Mouse (Mus musculus): ENCODE results near the gene Lhx6. TPM values are rescaled to one million over a fixed set of nuclear protein-coding genes. Genes with fewer than 3 reads are reported as not detected.

Lhx6 gene
- polyA plus RNA-seq, 1 experiment from 2014 or later: 1.2 TPM

DNA sequence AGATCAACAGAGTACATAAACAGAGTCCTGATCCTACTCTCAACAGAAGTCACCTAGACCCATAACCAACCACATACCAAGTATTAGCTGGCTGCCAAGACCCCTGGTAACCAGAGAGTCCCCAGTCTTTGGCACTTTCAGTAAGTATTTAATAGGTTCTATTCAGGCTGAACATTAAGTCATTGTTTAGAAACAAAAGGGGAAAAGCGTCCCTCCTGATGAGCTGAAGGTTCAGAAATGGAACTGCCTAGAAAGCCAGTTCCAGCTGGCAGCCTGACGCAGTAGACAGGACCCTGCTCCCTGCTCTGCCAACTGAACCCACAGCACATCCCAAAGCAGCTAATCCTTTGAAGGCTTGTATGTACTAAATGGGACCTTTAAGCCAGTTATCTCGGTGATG lies 16.0 kb downstream of the Lhx6 start:
- WGBS: 37% methylated on average over 3 of the region's 3 CpGs

GRCm38 (mm10) chr2:36085041-36085440 lies 20.2 kb downstream of the Lhx6 start:
- Histone ChIP-seq H3K4me2 (replicated peaks) (no peak overlapping the region), H3K27me3 (replicated peaks) (peaks cover 38% of the 10 kb centered on the region), H3K27ac (no peak overlapping the region), H3K4me3 (no peak overlapping the region), H3K36me3 (no peaks in the 10 kb centered on the region), H3K9me3 (no peaks in the 10 kb centered on the region), H3K9ac (no peak overlapping the region), H3K4me1 (no peaks in the 10 kb centered on the region)
- ATAC-seq (ENCODE audit: low FRiP score, low read depth): no peak
- 83% methylated on average over 1 of the region's 1 CpGs for WGBS

More for the DNA sequence above, 16.0 kb downstream of the Lhx6 start:
- Histone ChIP-seq H3K9me3 (no peaks in the 10 kb centered on the region), H3K4me3 (no peak overlapping the region), H3K4me2 (replicated peaks) (no peak overlapping the region), H3K36me3 (no peaks in the 10 kb centered on the region), H3K27me3 (replicated peaks) (peaks cover 80% of the 10 kb centered on the region), H3K9ac (no peak overlapping the region), H3K4me1 (peaks cover 12% of the 10 kb centered on the region), H3K27ac (no peak overlapping the region)
- ATAC-seq (ENCODE audit: low FRiP score, low read depth): no peak

DNA sequence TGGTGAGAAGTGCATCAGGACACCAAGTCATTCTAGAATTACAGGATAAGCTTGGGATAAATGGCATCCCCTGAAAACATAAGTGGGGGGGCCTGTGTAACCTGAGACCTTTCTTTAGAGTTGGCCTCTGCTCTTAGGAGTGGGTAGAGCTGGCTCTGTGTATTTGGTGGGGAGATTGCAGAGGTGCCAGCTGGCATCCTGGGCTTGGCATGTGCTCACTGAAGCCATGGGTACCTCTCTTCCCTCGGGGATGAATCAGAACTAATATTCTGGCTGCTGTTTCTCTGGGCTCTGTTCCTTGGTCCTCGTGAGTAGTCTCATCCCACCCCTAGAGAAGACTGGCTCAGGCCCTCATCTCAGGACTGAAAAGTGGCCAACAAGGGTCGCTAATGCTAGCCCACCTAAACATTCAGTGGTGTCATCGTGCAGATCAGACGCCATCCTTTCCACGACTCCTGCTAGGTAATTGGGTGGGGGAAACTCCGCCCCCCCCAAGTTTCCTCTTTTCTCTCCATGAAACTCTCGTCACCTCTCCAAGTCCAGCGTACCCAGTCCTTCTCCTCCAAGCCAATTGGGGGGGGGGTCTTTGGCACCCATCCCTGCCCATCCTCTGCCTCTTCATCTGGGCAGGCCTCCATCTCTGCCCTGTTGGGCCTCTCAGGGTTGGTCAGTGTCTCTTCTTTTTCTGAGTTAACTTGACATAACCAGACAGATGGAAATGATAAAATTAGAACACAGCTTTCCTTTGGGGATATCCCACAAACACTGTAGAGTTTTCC lies 22.2 kb downstream of the Lhx6 start:
- H3K9me3 ChIP-seq: no peaks in the 10 kb centered on the region
- no peak overlapping the region for H3K4me2 ChIP-seq (replicated peaks)
- H3K27me3 ChIP-seq (replicated peaks): peaks cover 18% of the 10 kb centered on the region
- H3K4me3 ChIP-seq: no peak overlapping the region
- H3K27ac ChIP-seq: no peak overlapping the region
- H3K36me3 ChIP-seq: no peaks in the 10 kb centered on the region
- H3K4me1 ChIP-seq: no peaks in the 10 kb centered on the region
- ATAC-seq (ENCODE audit: low FRiP score, low read depth): no peak
- whole genome bisulfite sequencing: 77% methylated on average over 9 of the region's 9 CpGs
- H3K9ac ChIP-seq: no peak overlapping the region

DNA sequence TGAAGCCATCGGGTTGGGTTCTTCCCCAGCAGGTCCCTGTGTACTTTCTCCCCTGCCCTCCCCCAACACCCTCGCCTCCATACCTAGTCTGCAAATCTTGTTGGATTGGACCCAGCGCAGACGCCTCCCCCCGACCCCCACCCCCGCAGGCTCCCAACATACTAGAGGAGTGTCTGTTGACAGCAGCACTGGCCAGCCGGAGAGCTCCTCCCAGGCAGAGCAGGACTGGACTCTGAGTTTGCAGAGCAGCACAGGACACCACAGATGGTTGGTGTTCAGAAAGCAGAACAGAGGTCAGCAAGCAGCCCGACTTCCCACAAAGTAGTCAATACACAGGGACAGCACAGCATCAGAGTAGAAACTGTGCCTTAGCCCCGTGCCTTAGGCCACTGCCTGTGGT lies 23.8 kb downstream of the Lhx6 start:
- peaks cover 10% of the 10 kb centered on the region for H3K4me1 ChIP-seq
- no peak for ATAC-seq (ENCODE audit: low FRiP score, low read depth)
- H3K36me3 ChIP-seq: no peaks in the 10 kb centered on the region
- H3K4me2 ChIP-seq (replicated peaks): no peak overlapping the region
- no peaks in the 10 kb centered on the region for H3K9me3 ChIP-seq
- no peak overlapping the region for H3K9ac ChIP-seq
- H3K27ac ChIP-seq: no peak overlapping the region
- H3K4me3 ChIP-seq: no peak overlapping the region
- WGBS: 37% methylated on average over 9 of the region's 9 CpGs
- H3K27me3 ChIP-seq (replicated peaks): peaks cover 7% of the 10 kb centered on the region

DNA sequence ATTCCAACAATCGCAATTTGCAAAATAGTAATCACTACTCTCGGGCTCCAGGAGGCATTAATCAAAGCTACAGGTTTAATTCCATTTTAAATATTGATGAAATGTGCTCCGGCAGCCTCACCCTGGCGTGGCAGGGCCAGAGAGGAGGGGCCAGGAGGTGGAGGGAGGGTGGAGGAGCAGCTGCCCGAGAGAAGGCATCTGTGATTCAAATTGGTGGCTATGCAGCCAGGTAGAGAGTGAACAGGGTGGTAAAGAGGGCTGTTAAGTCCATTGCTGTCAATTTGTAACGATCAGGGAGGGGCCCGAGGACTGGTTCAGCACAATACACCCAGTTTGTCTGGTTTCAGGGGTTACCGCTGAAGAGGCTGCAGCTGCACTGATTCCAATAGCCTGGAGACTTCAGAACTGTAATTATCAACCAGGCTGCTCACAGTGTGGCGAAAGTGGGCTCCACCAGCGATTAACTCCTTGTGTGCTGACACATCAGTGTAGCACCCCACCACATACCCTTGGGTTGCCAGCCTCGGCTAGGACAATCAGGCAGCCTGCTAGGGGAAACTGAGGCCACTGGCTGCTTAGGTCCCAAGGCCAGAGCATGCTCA lies 27.9 kb downstream of the Lhx6 start:
- no peaks in the 10 kb centered on the region for H3K9me3 ChIP-seq
- peak; percentile 57; the same call in 1 of the 2 replicates for ATAC-seq (ENCODE audit: low FRiP score, low read depth)
- 8% methylated on average over 11 of the region's 11 CpGs for WGBS
- H3K27me3 ChIP-seq (replicated peaks): peaks cover 3% of the 10 kb centered on the region; the same call in 1 of the 2 replicates
- 0 out of 2 replicates have a peak overlapping the region, but pooled peaks have one; percentile 1 for H3K4me3 ChIP-seq
- peak overlapping the region; percentile 40 for H3K4me2 ChIP-seq (replicated peaks)
- H3K9ac ChIP-seq: no peak overlapping the region; the same call in 1 of the 2 replicates
- no peaks in the 10 kb centered on the region for H3K36me3 ChIP-seq
- H3K27ac ChIP-seq: no peak overlapping the region
- peaks cover 10% of the 10 kb centered on the region for H3K4me1 ChIP-seq

DNA sequence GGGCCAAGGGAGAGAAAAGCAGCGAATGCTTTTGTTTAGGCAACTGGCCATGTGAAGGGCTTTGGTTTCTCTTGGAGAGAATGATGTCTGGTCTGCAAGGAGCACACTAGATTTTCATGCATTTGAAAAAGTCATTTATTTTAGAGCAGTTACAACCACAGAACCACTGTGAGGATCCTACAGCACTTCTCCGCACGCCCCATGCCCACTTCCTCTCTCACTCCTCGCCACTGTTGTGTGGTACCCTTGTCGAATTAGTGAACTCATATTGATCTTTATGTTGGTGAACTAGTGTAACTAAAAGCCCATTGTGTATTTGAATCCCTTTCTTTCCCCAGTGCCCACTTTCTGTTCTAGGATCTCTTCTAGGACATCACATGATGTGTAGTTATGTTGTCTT lies 30.0 kb downstream of the Lhx6 start:
- H3K27me3 ChIP-seq (replicated peaks): peaks cover 3% of the 10 kb centered on the region; the same call in 1 of the 2 replicates
- no peak for ATAC-seq (ENCODE audit: low FRiP score, low read depth)
- H3K4me1 ChIP-seq: peaks cover 10% of the 10 kb centered on the region
- no peaks in the 10 kb centered on the region for H3K9me3 ChIP-seq
- no peak overlapping the region for H3K9ac ChIP-seq
- no peaks in the 10 kb centered on the region for H3K36me3 ChIP-seq
- H3K27ac ChIP-seq: no peak overlapping the region
- no peak overlapping the region for H3K4me3 ChIP-seq
- no peak overlapping the region for H3K4me2 ChIP-seq (replicated peaks)
- WGBS: 88% methylated on average over 5 of the region's 5 CpGs

DNA sequence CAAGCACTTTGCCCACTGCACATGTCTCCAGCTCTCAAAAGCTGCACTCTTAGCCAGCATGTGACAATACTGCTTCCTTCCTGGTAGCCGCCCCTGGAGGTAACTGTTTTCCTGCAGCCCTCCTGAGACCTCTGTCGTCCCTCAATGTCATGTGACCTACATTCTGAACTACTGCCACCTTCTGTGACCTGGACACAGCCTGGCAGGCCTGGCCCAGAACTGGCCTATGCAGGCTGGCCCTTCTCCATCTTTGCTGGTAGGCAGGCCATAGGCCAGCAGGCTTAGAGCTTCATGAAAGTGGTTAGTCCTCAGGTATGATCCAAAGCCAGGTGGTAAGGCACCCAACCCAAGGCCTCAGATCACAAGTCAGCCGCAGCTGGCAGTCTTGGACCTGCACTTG lies 31.4 kb downstream of the Lhx6 start:
- Histone ChIP-seq H3K4me1 (peaks cover 10% of the 10 kb centered on the region), H3K36me3 (no peaks in the 10 kb centered on the region), H3K9ac (no peak overlapping the region), H3K4me3 (no peak overlapping the region), H3K9me3 (no peaks in the 10 kb centered on the region), H3K27ac (no peak overlapping the region), H3K4me2 (replicated peaks) (no peak overlapping the region), H3K27me3 (replicated peaks) (0 out of 2 replicates have a peak, but pooled peaks cover 3% of the 10 kb centered on the region)
- ATAC-seq (ENCODE audit: low FRiP score, low read depth): no peak
- 63% methylated on average over 3 of the region's 3 CpGs for WGBS

- H3K9ac ChIP-seq: no peak overlapping the region
- no peaks in the 10 kb centered on the region for H3K9me3 ChIP-seq
- WGBS: 85% methylated on average over 8 of the region's 8 CpGs
- no peak overlapping the region for H3K4me2 ChIP-seq (replicated peaks)
- no peaks in the 10 kb centered on the region for H3K27me3 ChIP-seq (replicated peaks)
- no peaks in the 10 kb centered on the region for H3K36me3 ChIP-seq
- ATAC-seq (ENCODE audit: low FRiP score, low read depth): no peak
- H3K27ac ChIP-seq: no peak overlapping the region
- no peaks in the 10 kb centered on the region for H3K4me1 ChIP-seq
- H3K4me3 ChIP-seq: no peak overlapping the region
These were observed 33.4 kb downstream of the Lhx6 start for GRCm38 (mm10) chr2:36071660-36072305.

- ATAC-seq (ENCODE audit: low FRiP score, low read depth): no peak
- no peaks in the 10 kb centered on the region for H3K4me1 ChIP-seq
- WGBS: 48% methylated on average over 9 of the region's 9 CpGs
These were observed 38.1 kb downstream of the Lhx6 start for GRCm38 (mm10) chr2:36067132-36067531.

DNA sequence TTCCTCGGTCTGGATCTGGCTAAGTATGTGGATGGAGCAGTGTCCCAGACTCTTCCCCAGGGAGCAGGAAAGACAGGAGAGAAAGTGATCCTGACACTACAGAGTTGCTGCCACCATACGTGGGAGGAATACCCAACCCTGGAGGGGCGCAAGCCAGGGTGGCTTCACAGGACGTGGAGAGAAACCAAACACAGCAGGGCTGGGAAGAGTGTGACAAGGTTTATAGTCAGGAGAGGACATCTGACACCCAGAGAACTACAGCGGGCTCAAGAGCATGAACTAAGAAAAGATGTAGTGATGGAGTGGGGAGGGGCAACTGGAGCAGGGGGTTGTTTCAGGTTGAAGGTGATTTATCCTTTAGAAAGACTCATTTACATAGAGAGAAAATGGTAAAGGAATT lies 43.8 kb downstream of the Lhx6 start:
- Histone ChIP-seq H3K9ac (no peak overlapping the region), H3K27me3 (replicated peaks) (no peaks in the 10 kb centered on the region), H3K9me3 (no peaks in the 10 kb centered on the region), H3K4me3 (no peak overlapping the region), H3K36me3 (no peaks in the 10 kb centered on the region), H3K27ac (no peak overlapping the region), H3K4me2 (replicated peaks) (no peak overlapping the region), H3K4me1 (no peaks in the 10 kb centered on the region)
- WGBS: 63% methylated on average over 5 of the region's 5 CpGs
- no peak for ATAC-seq (ENCODE audit: low FRiP score, low read depth)

More at GRCm38 (mm10) chr2:36067132-36067531, 38.1 kb downstream of the Lhx6 start:
- no peaks in the 10 kb centered on the region for H3K27me3 ChIP-seq (replicated peaks)
- H3K4me2 ChIP-seq (replicated peaks): no peak overlapping the region
- no peaks in the 10 kb centered on the region for H3K36me3 ChIP-seq
- H3K9me3 ChIP-seq: no peaks in the 10 kb centered on the region
- H3K9ac ChIP-seq: no peak overlapping the region
- no peak overlapping the region for H3K27ac ChIP-seq
- H3K4me3 ChIP-seq: no peak overlapping the region

GRCm38 (mm10) chr2:36056248-36056647 lies 49.0 kb downstream of the Lhx6 start:
- Histone ChIP-seq H3K4me2 (replicated peaks) (no peak overlapping the region), H3K9me3 (no peaks in the 10 kb centered on the region), H3K27ac (no peak overlapping the region), H3K36me3 (no peaks in the 10 kb centered on the region), H3K4me1 (no peaks in the 10 kb centered on the region), H3K27me3 (replicated peaks) (no peaks in the 10 kb centered on the region), H3K4me3 (no peak overlapping the region), H3K9ac (no peak overlapping the region)
- no peak for ATAC-seq (ENCODE audit: low FRiP score, low read depth)
- 64% methylated on average over 3 of the region's 3 CpGs for WGBS

DNA sequence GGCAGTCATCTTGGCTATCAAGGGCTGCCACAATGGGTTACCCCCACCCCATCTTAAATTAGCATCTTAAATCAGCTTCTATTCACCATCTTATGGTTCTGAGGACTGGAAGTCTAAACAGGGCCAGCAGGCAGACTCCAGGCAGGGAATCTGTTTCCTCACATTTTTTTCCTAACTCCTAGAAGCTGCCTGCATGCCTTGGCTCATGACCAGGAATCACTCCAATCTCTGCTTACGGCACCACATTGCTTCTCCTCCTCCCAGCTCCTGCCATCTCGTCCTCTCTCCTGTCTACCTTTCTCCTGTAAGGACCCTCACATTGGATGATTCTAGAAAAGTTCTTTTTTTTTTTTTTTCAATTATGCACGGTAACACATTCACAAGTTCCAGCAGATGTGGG lies 52.0 kb downstream of the Lhx6 start:
- Histone ChIP-seq H3K4me2 (replicated peaks) (no peak overlapping the region), H3K4me3 (no peak overlapping the region), H3K27ac (no peak overlapping the region), H3K27me3 (replicated peaks) (no peaks in the 10 kb centered on the region), H3K9me3 (no peaks in the 10 kb centered on the region), H3K36me3 (no peaks in the 10 kb centered on the region), H3K9ac (no peak overlapping the region), H3K4me1 (peaks cover 3% of the 10 kb centered on the region)
- WGBS: 84% methylated on average over 3 of the region's 3 CpGs
- ATAC-seq (ENCODE audit: low FRiP score, low read depth): no peak
